ENCODE assay signal across 8 mouse cellular contexts in the genomic region with DNA sequence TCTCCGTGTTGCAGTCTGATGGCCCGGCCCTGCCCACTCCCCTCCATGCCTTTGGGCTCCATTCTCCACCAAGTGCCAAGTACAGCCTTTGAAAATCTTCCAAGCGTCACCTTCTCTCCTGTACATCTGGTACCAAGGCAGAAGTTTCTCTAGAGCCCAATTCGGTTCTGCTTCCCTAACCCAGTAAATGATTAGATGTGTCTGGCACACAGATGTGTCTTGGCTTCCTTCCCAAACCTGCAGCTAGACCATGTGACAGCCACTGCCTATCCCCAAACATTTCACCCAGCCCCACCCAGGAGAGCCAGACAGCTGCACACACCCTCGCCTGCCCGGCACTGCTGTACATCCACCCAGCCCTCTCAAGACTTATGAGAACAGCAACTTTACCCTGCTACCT. TPM values are rescaled to one million over a fixed set of nuclear protein-coding genes. Genes with fewer than 3 reads are reported as not detected.
DNase-seq lines count a peak whose midpoint lies in the region; ATAC-seq and TF ChIP-seq lines count a peak whose summit lies in the region.

No protein-coding gene starts in this region.

- H3K27me3 ChIP-seq in lung, embryonic 14.5 days (ENCODE audit: insufficient read depth, low read length), result no peaks in the 10 kb centered on the region
- H3K27me3 ChIP-seq in intestine, embryonic 14.5 days (replicated peaks; ENCODE audit: control insufficient read depth, insufficient read depth, low read length), result no peaks in the 10 kb centered on the region
- H3K27me3 ChIP-seq in midbrain, embryonic 16.5 days (ENCODE audit: control insufficient read depth, insufficient read depth, low read depth, low read length), result no peaks in the 10 kb centered on the region

- no peak overlapping the region for H3K9ac ChIP-seq in lung, embryonic 14.5 days
- no peak overlapping the region for H3K9ac ChIP-seq in intestine, embryonic 14.5 days (ENCODE audit: low read length)
- H3K9ac ChIP-seq in midbrain, embryonic 16.5 days (ENCODE audit: low read depth, low read length), result no peak overlapping the region

- no peaks in the 10 kb centered on the region for H3K36me3 ChIP-seq in lung, embryonic 14.5 days (ENCODE audit: insufficient read depth)
- H3K36me3 ChIP-seq in intestine, embryonic 14.5 days (ENCODE audit: control insufficient read depth, insufficient read depth, low read length), result no peaks in the 10 kb centered on the region
- no peaks in the 10 kb centered on the region for H3K36me3 ChIP-seq in midbrain, embryonic 16.5 days (ENCODE audit: control insufficient read depth, insufficient read depth, low read length)

- no peaks in the 10 kb centered on the region for H3K9me3 ChIP-seq in lung, embryonic 14.5 days (ENCODE audit: low read depth, low read length)
- no peaks in the 10 kb centered on the region for H3K9me3 ChIP-seq in intestine, embryonic 14.5 days (ENCODE audit: control insufficient read depth, low read length)
- no peaks in the 10 kb centered on the region for H3K9me3 ChIP-seq in midbrain, embryonic 16.5 days (replicated peaks; ENCODE audit: control insufficient read depth, low read length, poor library complexity, severe bottlenecking)

- H3K4me3 ChIP-seq in lung, embryonic 14.5 days (ENCODE audit: low read depth, low read length), result no peak overlapping the region
- H3K4me3 ChIP-seq in intestine, embryonic 14.5 days (ENCODE audit: low read depth, low read length), result no peak overlapping the region
- no peak overlapping the region for H3K4me3 ChIP-seq in midbrain, embryonic 16.5 days (ENCODE audit: low read depth, low read length)

- no peak overlapping the region for H3K27ac ChIP-seq in lung, embryonic 14.5 days (ENCODE audit: low read depth)
- no peak overlapping the region for H3K27ac ChIP-seq in intestine, embryonic 14.5 days (ENCODE audit: low read depth)
- H3K27ac ChIP-seq in midbrain, embryonic 16.5 days (ENCODE audit: low read length), result no peak overlapping the region

- WGBS in lung, embryonic 14.5 days, result 43% methylated on average over 6 of the region's 6 CpGs
- WGBS in intestine, embryonic 14.5 days, result 49% methylated on average over 6 of the region's 6 CpGs
- WGBS in midbrain, embryonic 16.5 days, result 75% methylated on average over 6 of the region's 6 CpGs

- no peaks in the 10 kb centered on the region; the same call in 1 of the 2 replicates for H3K4me1 ChIP-seq in lung, embryonic 14.5 days (ENCODE audit: insufficient read depth)
- H3K4me1 ChIP-seq in intestine, embryonic 14.5 days (replicated peaks; ENCODE audit: control insufficient read depth, insufficient read depth, low read length), result no peaks in the 10 kb centered on the region
- H3K4me1 ChIP-seq in midbrain, embryonic 16.5 days (ENCODE audit: control insufficient read depth, insufficient read depth, low read length), result no peaks in the 10 kb centered on the region

- H3K4me2 ChIP-seq in lung, embryonic 14.5 days, result no peak overlapping the region
- H3K4me2 ChIP-seq in intestine, embryonic 14.5 days (ENCODE audit: low read length), result no peak overlapping the region
- no peak overlapping the region for H3K4me2 ChIP-seq in midbrain, embryonic 16.5 days (ENCODE audit: low read length)

- no peak for TF ChIP-seq CTCF in lung, embryonic 14.5 days (IDR thresholded peaks at IDR 0.05; ENCODE audit: low read depth)

- DNase-seq in lung, embryonic 14.5 days, result peak; percentile 43
- no peak for DNase-seq in lung, postnatal 14 days
- peak; percentile 70 for DNase-seq in brain, adult 2 months (ENCODE audit: low read depth, low spot score)
- DNase-seq in intestine, embryonic 14.5 days (ENCODE audit: low spot score), result no peak
- peak; percentile 69 for DNase-seq in lung, postnatal 10 days
- no peak for DNase-seq in frontal cortex, postnatal 14 days (ENCODE audit: low spot score in 2 of 2)

- 0 out of 2 replicates have a peak, but pooled peaks have one; percentile 24 for ATAC-seq in lung, embryonic 14.5 days (ENCODE audit: insufficient read depth)
- ATAC-seq in intestine, embryonic 14.5 days (replicated peaks; ENCODE audit: low FRiP score, low TSS enrichment, low read depth), result 0 out of 2 replicates have a peak, but pooled peaks have one; percentile 40
- no peak for ATAC-seq in monocyte, adult 5-6 weeks (replicated peaks; ENCODE audit: insufficient number of reproducible peaks, low FRiP score, low TSS enrichment, poor library complexity, severe bottlenecking)
- ATAC-seq in midbrain, embryonic 16.5 days, result no peak

RNA-seq across cellular contexts. Expression of a gene that starts 8.0 kb away (rescaled TPM):
- polyA plus RNA-seq in lung, embryonic 14.5 days (2014; fragmentation: Nextera tagmentation; extraction: Ambion mirVana), result 3.4 TPM in 2 replicates
- polyA plus RNA-seq in intestine, embryonic 14.5 days (2014; fragmentation: Nextera tagmentation; extraction: Ambion mirVana), result 3.9 and 4.8 TPM in 2 replicates
- 0.43 to 2.0 TPM (median 0.57 TPM) in 3 replicates for total RNA-seq in monocyte, adult 5-6 weeks (2017)
- polyA plus RNA-seq in midbrain, embryonic 16.5 days (2015; fragmentation: Nextera tagmentation; extraction: Ambion mirVana), result 1.2 TPM in 2 replicates

RNA-seq across cellular contexts. Expression of a gene that starts 8.1 kb away (rescaled TPM):
- 35.5 and 39.2 TPM in 2 replicates for polyA plus RNA-seq in lung, embryonic 14.5 days (2014; fragmentation: Nextera tagmentation; extraction: Ambion mirVana)
- polyA plus RNA-seq in intestine, embryonic 14.5 days (2014; fragmentation: Nextera tagmentation; extraction: Ambion mirVana), result 15.3 and 17.3 TPM in 2 replicates
- total RNA-seq in monocyte, adult 5-6 weeks (2017), result 1.4 to 6.3 TPM (median 3.3 TPM) in 3 replicates
- 19.6 and 22.3 TPM in 2 replicates for polyA plus RNA-seq in midbrain, embryonic 16.5 days (2015; fragmentation: Nextera tagmentation; extraction: Ambion mirVana)

RNA-seq across cellular contexts. Expression of a gene that starts 23.0 kb away (rescaled TPM):
- polyA plus RNA-seq in lung, embryonic 14.5 days (2014; fragmentation: Nextera tagmentation; extraction: Ambion mirVana), result 39.4 and 43.6 TPM in 2 replicates
- 42.7 and 44.0 TPM in 2 replicates for polyA plus RNA-seq in intestine, embryonic 14.5 days (2014; fragmentation: Nextera tagmentation; extraction: Ambion mirVana)
- total RNA-seq in monocyte, adult 5-6 weeks (2017), result 10.3 to 23.0 TPM (median 13.5 TPM) in 3 replicates
- polyA plus RNA-seq in midbrain, embryonic 16.5 days (2015; fragmentation: Nextera tagmentation; extraction: Ambion mirVana), result 80.0 and 82.7 TPM in 2 replicates

RNA-seq across cellular contexts. Expression of a gene that starts 30.0 kb away (rescaled TPM):
- polyA plus RNA-seq in lung, embryonic 14.5 days (2014; fragmentation: Nextera tagmentation; extraction: Ambion mirVana), result 81.0 and 86.4 TPM in 2 replicates
- polyA plus RNA-seq in intestine, embryonic 14.5 days (2014; fragmentation: Nextera tagmentation; extraction: Ambion mirVana), result 81.9 and 86.6 TPM in 2 replicates
- total RNA-seq in monocyte, adult 5-6 weeks (2017), result 8.8 to 10.1 TPM (median 8.9 TPM) in 3 replicates
- 91.5 and 106 TPM in 2 replicates for polyA plus RNA-seq in midbrain, embryonic 16.5 days (2015; fragmentation: Nextera tagmentation; extraction: Ambion mirVana)

RNA-seq across cellular contexts. Expression of a gene that starts 39.2 kb away (rescaled TPM):
- 178 and 187 TPM in 2 replicates for polyA plus RNA-seq in lung, embryonic 14.5 days (2014; fragmentation: Nextera tagmentation; extraction: Ambion mirVana)
- polyA plus RNA-seq in intestine, embryonic 14.5 days (2014; fragmentation: Nextera tagmentation; extraction: Ambion mirVana), result 221 and 226 TPM in 2 replicates
- total RNA-seq in monocyte, adult 5-6 weeks (2017), result 25.0 to 37.2 TPM (median 27.0 TPM) in 3 replicates
- polyA plus RNA-seq in midbrain, embryonic 16.5 days (2015; fragmentation: Nextera tagmentation; extraction: Ambion mirVana), result 83.7 and 85.9 TPM in 2 replicates

Comparison
In these comparisons a context has a peak if more than half of its experiments do, and no peak if none do; other contexts are left out.
1. DNase-seq: peak in lung, embryonic 14.5 days (single experiment), brain, adult 2 months (single experiment) and lung, postnatal 10 days (single experiment); none in lung, postnatal 14 days (single experiment), intestine, embryonic 14.5 days (single experiment) and frontal cortex, postnatal 14 days (0 of 2).
2. ATAC-seq: peak in lung, embryonic 14.5 days (single experiment) and intestine, embryonic 14.5 days (single experiment); none in monocyte, adult 5-6 weeks (single experiment) and midbrain, embryonic 16.5 days (single experiment).